Mouse (Mus musculus): ENCODE data around the gene Nhsl2.

- no peak for TF ChIP-seq CTCF (IDR thresholded peaks at IDR 0.05; ENCODE audit: control insufficient read depth, insufficient read depth, insufficient replicate concordance, low read depth, low read length)
- TF ChIP-seq POLR2A (IDR thresholded peaks at IDR 0.05; ENCODE audit: control insufficient read depth, low read depth, low read length), result no peak
Measured at GRCm38 (mm10) chrX:101893796-101894195, 44.6 kb downstream of the Nhsl2 start.
